Mouse (Mus musculus): ENCODE measurements around the gene Gm9611.
"Not testable (repeated sequence)": the region's sequence is repeated elsewhere in the genome, so short reads cannot be mapped to it uniquely, and the experiment has no call there.

Gene Gm9611

GRCm38 (mm10) chr14:42297258-42297657, at the start of gene Gm9611:
Gm9611 (minus strand) TSS chr14:42297358.
- not testable (repeated sequence) for DNase-seq

- not testable (repeated sequence) for DNase-seq
Measured at GRCm38 (mm10) chr14:42309910-42310309, 12.8 kb upstream of the Gm9611 start, which contains the start of gene Gm7995. Gm7995 (plus strand) TSS chr14:42310210.

GRCm38 (mm10) chr14:42259948-42260347, 37.2 kb downstream of the Gm9611 start, which contains the start of gene Gm17026:
Gm17026 (minus strand) TSS chr14:42260048.
- DNase-seq, result not testable (repeated sequence)

Measured in thymus, postnatal 25 days (tissue).